Mouse (Mus musculus) kidney, adult 2 months (tissue): ENCODE data around the gene Ace.

Experiments used
- CTCF ChIP-seq: fragments of 200-500 bp; conservative IDR thresholded peaks from 2 replicates; pipeline ENCODE4 v1.5.1; 2011; ENCODE audit warnings: low read depth, mild to moderate bottlenecking, control low read depth, low read length, moderate library complexity, mixed read lengths; ENCODE audit not compliant: insufficient read depth, insufficient read length
- POLR2A ChIP-seq: fragments of 200-500 bp; IDR thresholded peaks from one replicate; pipeline ENCODE4 v1.6.1; 2011; ENCODE audit warnings: low read depth, low read length, control low read depth

DNA sequence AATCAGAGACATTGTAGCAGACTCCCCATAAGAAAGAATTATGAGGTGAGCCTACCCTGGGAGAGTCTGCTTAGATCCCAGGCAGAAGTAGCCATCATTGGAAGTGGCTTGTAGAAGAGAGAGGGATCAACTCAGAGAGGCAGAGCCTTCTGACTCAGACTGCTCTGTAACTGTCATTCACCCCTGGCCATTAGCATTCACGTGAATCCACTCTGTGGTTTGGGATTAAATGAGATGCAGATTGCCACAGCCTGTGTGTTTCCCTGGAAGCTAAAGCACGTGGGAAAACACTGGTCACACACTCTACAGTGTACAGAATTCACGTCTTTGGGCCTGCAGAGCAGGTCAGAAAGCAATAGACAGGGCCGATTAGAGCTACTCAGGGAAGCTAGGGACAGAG is 16.7 kb downstream of the Ace start:
- TF ChIP-seq CTCF = no peak
- no peak for TF ChIP-seq POLR2A
